Mouse (Mus musculus) hindbrain, embryonic 11.5 days (tissue): Measurements from ENCODE around the gene Slc40a1. TPM values are rescaled to one million over a fixed set of nuclear protein-coding genes. Genes with fewer than 3 reads are reported as not detected.

Source experiments
- ATAC-seq: fragments of 200-750 bp; cut with Nextera tagmentation; 2 replicates; pipeline ENCODE4 v1.8.0; 2017; ENCODE audit warnings: mild to moderate bottlenecking, moderate TSS enrichment, moderate library complexity; ENCODE audit not compliant: low FRiP score
- DNase-seq: peaks from one replicate; pipeline ENCODE4 v3.0.0-alpha.2; 2015; ENCODE audit warnings: low spot score
- H3K27ac ChIP-seq: fragments of 300-500 bp; sonication (generic); 2 replicates; pipeline ENCODE4 v1.5.1; 2014; ENCODE audit warnings: mild to moderate bottlenecking, low read depth, low read length
- H3K27me3 ChIP-seq: fragments of 300-500 bp; sonication (generic); 2 replicates; pipeline ENCODE4 v1.6.1; 2014; ENCODE audit warnings: mild to moderate bottlenecking, low read length, moderate library complexity, mixed read lengths; ENCODE audit not compliant: control insufficient read depth, insufficient read depth
- H3K36me3 ChIP-seq: fragments of 300-500 bp; sonication (generic); 2 replicates; pipeline ENCODE4 v1.6.1; 2014; ENCODE audit warnings: mild to moderate bottlenecking, low read length, moderate library complexity, mixed read lengths; ENCODE audit not compliant: control insufficient read depth, insufficient read depth
- H3K4me1 ChIP-seq: fragments of 300-500 bp; sonication (generic); replicated peaks from 2 replicates; pipeline ENCODE4 v1.6.1; 2014; ENCODE audit warnings: low read length, mixed read lengths; ENCODE audit not compliant: control insufficient read depth, insufficient read depth
- H3K4me2 ChIP-seq: fragments of 300-500 bp; sonication (generic); replicated peaks from 2 replicates; pipeline ENCODE4 v1.6.1; 2014; ENCODE audit warnings: mild to moderate bottlenecking, low read depth, low read length
- H3K4me3 ChIP-seq: fragments of 300-500 bp; sonication (generic); 2 replicates; pipeline ENCODE4 v1.5.1; 2014; ENCODE audit warnings: low read depth, low read length
- H3K9ac ChIP-seq: fragments of 300-500 bp; sonication (generic); 2 replicates; pipeline ENCODE4 v1.6.1; 2014; ENCODE audit warnings: low read depth, low read length
- H3K9me3 ChIP-seq: fragments of 300-500 bp; sonication (generic); 2 replicates; pipeline ENCODE4 v1.6.1; 2016; ENCODE audit warnings: low read length; ENCODE audit not compliant: control insufficient read depth
- WGBS: fragments of 180-500 bp; shearing (Covaris S2); extraction: QIAGEN DNeasy Blood & Tissue Kit; methylation state at CpG from one replicate; pipeline ENCODE4 v1.1.7; 2014; 5-methylcytosine and 5-hydroxymethylcytosine counted together
- polyA plus RNA-seq: library from polyadenylated mRNA; unstranded; fragments of >200 nt; fragmentation: Nextera tagmentation; extraction: Ambion mirVana; gene quantifications from 2 replicates; pipeline ENCODE4 v1.2.1, GENCODE M21; 2014

The Slc40a1 gene
- polyA plus RNA-seq, 1 experiment from 2014 or later, result 17.4 TPM

DNA sequence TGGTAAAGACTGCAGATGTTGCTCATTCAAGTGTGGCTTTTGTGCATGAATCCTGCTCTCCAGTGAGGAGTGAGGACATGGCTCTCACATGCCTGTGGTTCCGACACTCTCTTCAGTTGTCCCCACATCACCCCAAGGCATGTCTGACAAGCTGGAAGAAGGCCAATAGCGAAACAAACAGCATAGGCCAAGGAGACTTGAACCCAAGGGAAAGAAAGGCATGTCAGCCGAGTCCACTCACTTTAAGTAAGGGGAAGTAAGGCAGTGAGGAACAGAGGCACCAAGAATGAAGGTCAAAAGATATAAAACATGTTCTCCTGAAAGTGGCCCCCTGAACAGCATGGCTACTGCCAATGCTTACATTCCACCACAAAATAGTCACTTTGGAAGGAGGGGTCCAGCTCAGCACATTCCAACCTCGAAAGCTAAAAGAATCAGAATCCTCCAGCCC, 61.7 kb downstream of the Slc40a1 start:
- no peak for DNase-seq
- Histone ChIP-seq H3K4me1 (no peaks in the 10 kb centered on the region), H3K27ac (no peak overlapping the region), H3K9me3 (no peaks in the 10 kb centered on the region), H3K27me3 (no peaks in the 10 kb centered on the region), H3K36me3 (no peaks in the 10 kb centered on the region), H3K9ac (no peak overlapping the region), H3K4me3 (no peak overlapping the region), H3K4me2 (no peak overlapping the region)
- ATAC-seq, result no peak
- 59% methylated on average over 4 of the region's 4 CpGs for WGBS

DNA sequence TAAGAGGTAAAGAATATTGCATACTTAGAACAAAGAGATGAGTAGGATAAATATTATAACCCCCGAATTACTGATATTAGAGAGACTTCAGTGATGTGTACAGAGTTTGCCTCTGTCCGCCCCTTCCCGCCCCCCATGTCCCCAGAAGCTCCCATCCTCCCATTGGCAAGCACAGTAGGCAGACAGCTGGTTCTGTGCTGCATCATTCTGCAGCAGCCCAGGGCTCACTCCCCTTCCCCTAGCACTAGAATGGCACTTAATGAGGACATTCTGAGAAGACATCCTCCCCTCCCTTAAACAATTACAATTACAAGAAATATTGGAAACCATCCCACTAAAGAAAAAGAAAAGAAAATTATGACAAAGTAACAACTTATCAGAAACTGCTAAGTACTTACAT, 62.7 kb downstream of the Slc40a1 start:
- no peaks in the 10 kb centered on the region for H3K27me3 ChIP-seq
- no peaks in the 10 kb centered on the region for H3K9me3 ChIP-seq
- no peak overlapping the region for H3K4me2 ChIP-seq
- H3K27ac ChIP-seq, result no peak overlapping the region
- H3K36me3 ChIP-seq, result no peaks in the 10 kb centered on the region
- H3K4me3 ChIP-seq, result no peak overlapping the region
- no peak overlapping the region for H3K9ac ChIP-seq
- no peaks in the 10 kb centered on the region for H3K4me1 ChIP-seq
- 96% methylated on average over 3 of the region's 3 CpGs for WGBS
- DNase-seq (no peak), ATAC-seq (no peak)

DNA sequence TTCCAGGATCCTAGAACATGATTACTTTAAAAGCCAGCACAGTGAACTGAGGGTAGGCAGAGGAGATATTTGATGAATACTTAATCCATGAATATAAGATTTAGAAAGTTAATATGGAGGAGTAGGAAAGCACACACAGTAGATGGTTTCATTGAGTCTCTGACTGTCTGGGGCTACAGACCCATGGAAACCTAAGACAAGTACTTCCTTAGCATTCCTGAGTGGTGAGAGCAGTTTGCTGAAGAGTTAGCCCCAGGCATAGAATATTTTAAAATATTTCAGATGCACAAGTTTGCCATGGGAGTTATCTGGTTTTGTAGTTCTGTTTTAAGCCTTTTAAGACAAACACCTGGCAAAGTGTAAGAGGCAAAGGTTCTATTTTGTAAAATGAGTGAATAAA, 65.2 kb downstream of the Slc40a1 start:
- no peaks in the 10 kb centered on the region for H3K4me1 ChIP-seq
- no peak overlapping the region for H3K27ac ChIP-seq
- H3K36me3 ChIP-seq, result no peaks in the 10 kb centered on the region
- no peaks in the 10 kb centered on the region for H3K27me3 ChIP-seq
- no peak overlapping the region for H3K9ac ChIP-seq
- no peak overlapping the region for H3K4me3 ChIP-seq
- no peak for DNase-seq
- H3K4me2 ChIP-seq, result no peak overlapping the region
- H3K9me3 ChIP-seq, result no peaks in the 10 kb centered on the region
- ATAC-seq, result no peak

DNA sequence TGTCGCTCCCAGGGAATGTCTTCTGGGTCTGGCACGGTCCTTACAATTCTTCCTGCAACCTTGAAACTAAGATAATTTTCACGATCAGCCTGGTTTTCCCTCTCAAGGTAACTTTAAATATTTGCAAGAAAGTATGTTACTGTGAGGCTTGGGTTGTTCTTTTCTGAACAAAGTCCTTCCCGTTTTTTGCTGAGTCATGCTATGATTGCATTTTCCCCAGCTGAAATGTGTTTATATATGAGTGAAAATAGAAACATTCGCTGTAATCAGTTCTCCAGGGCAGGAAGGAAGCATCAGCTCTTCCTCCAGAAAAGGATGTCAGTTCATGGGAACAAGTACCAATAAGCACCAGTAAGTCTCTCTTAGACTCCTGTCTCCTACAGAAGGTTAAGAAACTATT, 66.0 kb downstream of the Slc40a1 start:
- H3K36me3 ChIP-seq, result no peaks in the 10 kb centered on the region
- H3K9me3 ChIP-seq, result no peaks in the 10 kb centered on the region
- DNase-seq, result no peak
- no peak overlapping the region for H3K4me2 ChIP-seq
- no peaks in the 10 kb centered on the region for H3K4me1 ChIP-seq
- H3K9ac ChIP-seq, result no peak overlapping the region
- no peak overlapping the region for H3K4me3 ChIP-seq
- no peak for ATAC-seq
- H3K27me3 ChIP-seq, result no peaks in the 10 kb centered on the region
- 74% methylated on average over 5 of the region's 5 CpGs for WGBS
- H3K27ac ChIP-seq, result no peak overlapping the region

Other genes starting within 250 kb of the Slc40a1 start
- gene Wdr75, start 131.4 kb downstream of the Slc40a1 start, polyA plus RNA-seq, result 75.3 and 83.1 TPM in 2 replicates
- gene Gm5269, start 36.2 kb downstream of the Slc40a1 start, polyA plus RNA-seq, result not detected in 2 replicates
- gene Dnah7b, start 139.8 kb upstream of the Slc40a1 start, polyA plus RNA-seq, result 1.7 and 2.8 TPM in 2 replicates